Mouse (Mus musculus) ovary, adult 18-20 months (tissue): ENCODE results near the gene Pax9.

Source experiments
- DNase-seq: peaks from one replicate; pipeline ENCODE4 v3.0.0; 2022; ENCODE audit warnings: low spot score, mixed read lengths

The Pax9 gene

DNA sequence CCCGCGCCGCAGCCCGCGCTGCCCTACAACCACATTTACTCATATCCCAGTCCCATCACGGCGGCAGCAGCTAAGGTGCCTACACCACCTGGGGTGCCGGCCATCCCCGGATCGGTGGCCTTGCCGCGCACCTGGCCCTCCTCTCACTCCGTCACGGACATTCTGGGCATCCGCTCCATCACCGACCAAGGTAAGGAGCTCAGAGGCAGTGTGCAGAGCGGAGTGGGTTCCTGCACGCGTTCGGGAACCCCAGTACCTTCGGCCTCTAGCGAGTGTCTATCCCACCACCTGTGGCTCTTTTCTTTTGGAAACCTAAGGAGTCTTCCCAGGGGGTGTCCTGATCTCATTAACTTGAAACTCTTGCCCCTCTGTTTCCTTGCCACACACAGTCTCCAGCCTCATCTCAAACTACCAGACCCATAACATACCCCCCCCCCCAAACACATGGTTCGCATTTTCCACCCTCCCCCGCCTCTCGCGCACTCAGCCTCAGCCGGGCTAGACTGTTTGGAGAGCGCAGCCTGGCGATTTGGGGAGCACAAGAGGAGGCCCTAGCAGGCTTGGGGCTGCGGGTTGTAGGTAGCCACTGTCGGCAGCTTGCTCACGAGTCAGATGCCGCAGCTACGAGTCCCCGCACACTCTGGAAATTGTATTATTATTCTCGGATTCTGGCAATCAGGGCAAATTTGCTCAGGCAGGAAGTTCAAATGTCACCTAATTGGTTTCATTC lies 5.6 kb downstream of the Pax9 start:
- DNase-seq = no peak

- DNase-seq = no peak
Observed at GRCm38 (mm10) chr12:56697785-56698184, 6.2 kb downstream of the Pax9 start.

DNA sequence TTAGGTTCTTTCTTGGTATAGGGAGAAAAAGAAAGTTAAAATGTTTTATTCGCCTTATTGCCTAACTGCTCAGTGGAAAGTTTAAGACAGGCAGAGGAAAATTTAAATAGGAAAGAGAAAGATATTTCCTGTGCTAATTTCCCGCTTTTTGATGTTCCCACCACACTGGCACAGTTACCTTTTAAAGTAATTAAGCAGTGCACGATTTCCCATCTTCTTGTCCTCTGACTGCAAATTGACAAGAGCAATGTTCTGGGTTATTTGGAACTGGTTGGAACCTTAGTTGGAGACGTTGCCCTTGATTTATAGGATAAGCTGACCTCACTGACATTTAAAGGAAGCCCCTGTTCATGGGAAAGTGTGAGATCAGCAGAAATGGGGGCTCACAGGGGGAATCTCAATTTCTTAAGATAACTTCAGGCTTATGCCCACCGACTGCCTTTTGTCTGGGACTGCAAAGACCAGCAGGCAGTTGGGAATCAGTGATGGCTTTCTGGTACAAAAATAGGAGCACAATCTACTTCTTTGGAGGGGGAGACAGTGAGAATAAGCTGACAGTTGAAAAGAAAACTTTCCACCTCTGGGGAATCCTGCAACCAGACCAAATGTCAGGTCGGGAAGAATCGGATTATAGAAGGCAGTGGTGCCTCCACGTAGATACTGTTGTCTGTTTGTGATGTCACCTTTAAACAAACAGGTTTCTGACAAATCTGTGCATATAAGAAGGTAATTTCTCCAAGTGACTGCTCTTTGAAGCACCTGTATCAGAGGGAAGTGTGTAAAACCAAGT lies 6.8 kb downstream of the Pax9 start:
- DNase-seq = no peak

- no peak for DNase-seq
Observed at GRCm38 (mm10) chr12:56699351-56699750, 7.8 kb downstream of the Pax9 start.

GRCm38 (mm10) chr12:56699915-56700900 lies 8.6 kb downstream of the Pax9 start:
- DNase-seq = no peak

DNA sequence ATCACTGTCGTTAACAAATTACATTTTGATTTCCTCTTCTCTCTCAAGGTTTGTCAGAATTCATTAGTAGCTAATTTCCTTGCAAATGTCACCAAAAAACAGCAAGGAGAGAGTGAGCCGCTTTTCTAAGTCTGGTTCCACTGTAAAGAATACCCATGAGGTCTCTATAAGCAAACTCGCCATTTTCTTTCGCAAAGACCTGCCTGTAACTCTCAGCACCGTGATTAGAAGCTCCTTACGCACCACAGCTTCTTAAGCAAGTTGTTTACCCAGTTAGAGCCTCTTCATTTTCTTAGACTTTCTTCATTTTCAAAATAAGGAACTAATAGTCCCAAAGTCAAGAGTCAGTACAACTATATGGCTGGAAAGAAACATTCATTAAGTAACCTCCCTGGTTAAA lies 9.4 kb downstream of the Pax9 start:
- no peak for DNase-seq

GRCm38 (mm10) chr12:56717971-56718706 lies 26.6 kb downstream of the Pax9 start:
- DNase-seq = no peak

- no peak for DNase-seq
Observed at GRCm38 (mm10) chr12:56718707-56719051, 27.1 kb downstream of the Pax9 start.

GRCm38 (mm10) chr12:56727631-56728030 lies 36.1 kb downstream of the Pax9 start:
- DNase-seq = no peak

DNA sequence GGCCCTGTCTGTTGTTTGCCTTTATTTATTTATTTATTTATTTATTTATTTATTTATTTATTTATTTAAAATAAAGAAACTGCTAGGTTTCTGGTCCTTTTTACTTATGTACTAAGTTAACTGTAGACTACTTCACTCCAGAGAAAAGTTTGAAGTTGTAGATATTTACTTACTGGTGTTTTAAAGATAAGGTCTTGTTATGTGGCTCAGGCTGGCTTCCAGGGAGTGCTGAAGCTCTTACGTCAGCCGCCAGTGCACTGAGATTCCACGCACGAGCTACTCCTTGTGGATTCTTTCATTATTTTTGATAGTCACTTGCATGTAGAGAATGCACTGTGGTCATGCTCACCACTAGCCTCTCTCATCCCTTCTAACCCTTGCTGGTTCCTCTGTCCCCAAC lies 45.5 kb downstream of the Pax9 start:
- DNase-seq = no peak
